Mouse (Mus musculus) neural tube, embryonic 14.5 days (tissue): ENCODE results near the gene Fndc3b. TPM values are rescaled to one million over a fixed set of nuclear protein-coding genes. Genes with fewer than 3 reads are reported as not detected.

Source experiments
- ATAC-seq: fragments of 200-750 bp; cut with Nextera tagmentation; 2 replicates; pipeline ENCODE4 v1.8.0; 2017; ENCODE audit warnings: low read depth, mild to moderate bottlenecking, moderate TSS enrichment, moderate library complexity
- H3K27ac ChIP-seq: fragments of 300-500 bp; sonication (generic); 2 replicates; pipeline ENCODE4 v1.5.1; 2014; ENCODE audit warnings: low read depth, mild to moderate bottlenecking, control low read depth, low read length, moderate library complexity, mixed read lengths
- H3K27me3 ChIP-seq: fragments of 300-500 bp; sonication (generic); 2 replicates; pipeline ENCODE4 v1.6.1; 2014; ENCODE audit warnings: low read length; ENCODE audit not compliant: control insufficient read depth, insufficient read depth
- H3K36me3 ChIP-seq: fragments of 300-500 bp; sonication (generic); 2 replicates; pipeline ENCODE4 v1.6.1; 2014; ENCODE audit warnings: low read length, mixed read lengths; ENCODE audit not compliant: control insufficient read depth, insufficient read depth
- H3K4me1 ChIP-seq: fragments of 300-500 bp; sonication (generic); 2 replicates; pipeline ENCODE4 v1.6.1; 2014; ENCODE audit warnings: low read length; ENCODE audit not compliant: control insufficient read depth, insufficient read depth
- H3K4me2 ChIP-seq: fragments of 300-500 bp; sonication (generic); 2 replicates; pipeline ENCODE4 v1.6.1; 2014; ENCODE audit warnings: mild to moderate bottlenecking, low read depth, low read length, control low read depth
- H3K4me3 ChIP-seq: fragments of 300-500 bp; sonication (generic); 2 replicates; pipeline ENCODE4 v1.5.1; 2014; ENCODE audit warnings: low read depth, low read length, control low read depth, mixed read lengths
- H3K9ac ChIP-seq: fragments of 300-500 bp; sonication (generic); replicated peaks from 2 replicates; pipeline ENCODE4 v1.6.1; 2014; ENCODE audit warnings: low read depth, mild to moderate bottlenecking, control low read depth, low read length, mixed read lengths
- H3K9me3 ChIP-seq: fragments of 300-500 bp; sonication (generic); 2 replicates; pipeline ENCODE4 v1.6.1; 2016; ENCODE audit warnings: low read length; ENCODE audit not compliant: control insufficient read depth
- WGBS: fragments of 180-500 bp; shearing (Covaris S2); extraction: QIAGEN DNeasy Blood & Tissue Kit; methylation state at CpG from one replicate; pipeline ENCODE4 v1.1.7; 2014; 5-methylcytosine and 5-hydroxymethylcytosine counted together
- polyA plus RNA-seq: library from polyadenylated mRNA; unstranded; fragments of >200 nt; fragmentation: Nextera tagmentation; extraction: Ambion mirVana; gene quantifications from 2 replicates; pipeline ENCODE4 v1.2.1, GENCODE M21; 2014

Fndc3b gene
- polyA plus RNA-seq, 1 experiment from 2014 or later: 8.8 TPM

- H3K9ac ChIP-seq: no peak overlapping the region
- H3K27me3 ChIP-seq: no peaks in the 10 kb centered on the region
- H3K4me1 ChIP-seq: no peaks in the 10 kb centered on the region
- H3K4me3 ChIP-seq: no peak overlapping the region
- ATAC-seq: no peak
- no peak overlapping the region for H3K4me2 ChIP-seq
- no peaks in the 10 kb centered on the region for H3K9me3 ChIP-seq
- 87% methylated on average over 11 of the region's 11 CpGs for WGBS
- H3K36me3 ChIP-seq: no peaks in the 10 kb centered on the region
- no peak overlapping the region for H3K27ac ChIP-seq
Measured at GRCm38 (mm10) chr3:27588604-27589003, 122.5 kb downstream of the Fndc3b start.

GRCm38 (mm10) chr3:27584607-27585605 is 126.2 kb downstream of the Fndc3b start:
- ATAC-seq: no peak
- Histone ChIP-seq H3K4me1 (peaks cover 4% of the 10 kb centered on the region), H3K9ac (no peak overlapping the region), H3K36me3 (no peaks in the 10 kb centered on the region), H3K27ac (no peak overlapping the region), H3K4me3 (no peak overlapping the region), H3K9me3 (no peaks in the 10 kb centered on the region), H3K4me2 (no peak overlapping the region), H3K27me3 (no peaks in the 10 kb centered on the region)
- 60% methylated on average over 11 of the region's 11 CpGs for WGBS

- no peak overlapping the region for H3K4me3 ChIP-seq
- no peak overlapping the region for H3K4me2 ChIP-seq
- no peaks in the 10 kb centered on the region for H3K36me3 ChIP-seq
- no peak for ATAC-seq
- H3K4me1 ChIP-seq: peaks cover 4% of the 10 kb centered on the region
- no peaks in the 10 kb centered on the region for H3K27me3 ChIP-seq
- no peak overlapping the region for H3K27ac ChIP-seq
- H3K9ac ChIP-seq: no peak overlapping the region
- no peaks in the 10 kb centered on the region for H3K9me3 ChIP-seq
- WGBS: 72% methylated on average over 6 of the region's 6 CpGs
Measured at GRCm38 (mm10) chr3:27581931-27582840, 128.9 kb downstream of the Fndc3b start.

GRCm38 (mm10) chr3:27580956-27581355 is 130.2 kb downstream of the Fndc3b start:
- ATAC-seq: no peak
- Histone ChIP-seq H3K9me3 (no peaks in the 10 kb centered on the region), H3K4me2 (no peak overlapping the region), H3K4me3 (no peak overlapping the region), H3K27ac (no peak overlapping the region), H3K27me3 (no peaks in the 10 kb centered on the region), H3K9ac (no peak overlapping the region), H3K4me1 (peaks cover 4% of the 10 kb centered on the region), H3K36me3 (no peaks in the 10 kb centered on the region)
- 80% methylated on average over 8 of the region's 8 CpGs for WGBS

- H3K27me3 ChIP-seq: no peaks in the 10 kb centered on the region
- H3K4me3 ChIP-seq: no peak overlapping the region
- WGBS: 18% methylated on average over 7 of the region's 7 CpGs
- peak overlapping the region; percentile 57; the same call in 1 of the 2 replicates for H3K27ac ChIP-seq
- H3K9me3 ChIP-seq: no peaks in the 10 kb centered on the region
- ATAC-seq: peak; percentile 68; the same call in 1 of the 2 replicates
- H3K4me2 ChIP-seq: no peak overlapping the region
- no peaks in the 10 kb centered on the region for H3K36me3 ChIP-seq
- peaks cover 4% of the 10 kb centered on the region for H3K4me1 ChIP-seq
- H3K9ac ChIP-seq: no peak overlapping the region
Measured at GRCm38 (mm10) chr3:27579894-27580613, 131.1 kb downstream of the Fndc3b start.

GRCm38 (mm10) chr3:27579229-27579628 is 131.9 kb downstream of the Fndc3b start:
- WGBS: 39% methylated on average over 8 of the region's 8 CpGs
- no peak for ATAC-seq
- no peak overlapping the region for H3K9ac ChIP-seq
- H3K27ac ChIP-seq: peak overlapping the region; percentile 57; the same call in 1 of the 2 replicates
- no peaks in the 10 kb centered on the region for H3K27me3 ChIP-seq
- no peaks in the 10 kb centered on the region for H3K36me3 ChIP-seq
- H3K4me3 ChIP-seq: no peak overlapping the region
- H3K4me1 ChIP-seq: peaks cover 4% of the 10 kb centered on the region
- H3K9me3 ChIP-seq: no peaks in the 10 kb centered on the region
- H3K4me2 ChIP-seq: no peak overlapping the region

- no peaks in the 10 kb centered on the region for H3K27me3 ChIP-seq
- H3K9ac ChIP-seq: no peak overlapping the region
- no peak overlapping the region for H3K4me2 ChIP-seq
- no peak overlapping the region for H3K4me3 ChIP-seq
- 85% methylated on average over 10 of the region's 10 CpGs for WGBS
- no peak overlapping the region for H3K27ac ChIP-seq
- ATAC-seq: no peak
- H3K36me3 ChIP-seq: no peaks in the 10 kb centered on the region
- H3K9me3 ChIP-seq: no peaks in the 10 kb centered on the region
- H3K4me1 ChIP-seq: peaks cover 6% of the 10 kb centered on the region
Measured at GRCm38 (mm10) chr3:27577349-27578025, 133.6 kb downstream of the Fndc3b start.

GRCm38 (mm10) chr3:27574241-27574640 is 136.9 kb downstream of the Fndc3b start:
- Histone ChIP-seq H3K27me3 (no peaks in the 10 kb centered on the region), H3K4me3 (no peak overlapping the region), H3K27ac (peak overlapping the region; percentile 49; the same call in 1 of the 2 replicates), H3K9ac (no peak overlapping the region), H3K9me3 (no peaks in the 10 kb centered on the region), H3K4me1 (peaks cover 6% of the 10 kb centered on the region; the same call in 1 of the 2 replicates), H3K4me2 (no peak overlapping the region), H3K36me3 (no peaks in the 10 kb centered on the region)
- no peak for ATAC-seq
- WGBS: 87% methylated on average over 9 of the region's 9 CpGs
